Mouse (Mus musculus) brown adipose tissue, adult 24 weeks (tissue): ENCODE data around the gene Mrps6. TPM values are rescaled to one million over a fixed set of nuclear protein-coding genes. Genes with fewer than 3 reads are reported as not detected.

ENCODE experiments used
- H3K27ac ChIP-seq: fragments of 200-500 bp; replicated peaks from 2 replicates; pipeline ENCODE4 v1.5.1; 2012; ENCODE audit warnings: low read depth, mild to moderate bottlenecking, low read length
- H3K4me1 ChIP-seq: fragments of 200-500 bp; 2 replicates; pipeline ENCODE4 v1.6.1; 2012; ENCODE audit warnings: low read length, mixed read lengths; ENCODE audit not compliant: control insufficient read depth, insufficient read depth, insufficient read length
- H3K4me3 ChIP-seq: fragments of 200-500 bp; 2 replicates; pipeline ENCODE4 v1.5.1; 2012; ENCODE audit warnings: low read depth, mild to moderate bottlenecking, low read length, moderate library complexity; ENCODE audit not compliant: insufficient read depth
- polyA plus RNA-seq: library from polyadenylated mRNA; stranded (reverse); fragments of >200 nt; gene quantifications from 2 replicates; pipeline ENCODE4 v1.2.4, GENCODE M21; 2012; ENCODE audit not compliant: missing spikeins, insufficient read depth, insufficient read length

Mrps6 gene
- polyA plus RNA-seq, 1 experiment = 144 TPM

DNA sequence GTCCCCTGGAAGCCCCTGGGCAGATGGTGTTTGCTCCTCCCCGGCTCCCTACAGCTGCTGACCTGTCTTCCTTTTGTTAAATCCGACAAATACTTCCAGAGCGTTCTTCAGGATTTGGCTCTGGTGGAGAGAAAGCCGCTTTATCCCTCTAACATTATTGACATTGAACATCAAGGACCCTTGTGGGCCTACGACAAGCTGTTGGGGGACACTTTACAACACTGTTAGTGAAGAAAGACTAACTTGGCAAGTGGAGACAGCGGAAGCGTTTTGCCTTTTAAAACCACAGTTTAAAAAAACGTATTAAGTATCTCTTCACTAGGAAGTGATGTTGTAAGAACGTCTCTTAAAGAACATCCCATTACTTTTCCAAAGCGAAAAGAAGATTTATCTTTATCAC, 5.5 kb upstream of the Mrps6 start:
- H3K4me3 ChIP-seq = no peak overlapping the region
- no peak overlapping the region for H3K27ac ChIP-seq
- H3K4me1 ChIP-seq = no peaks in the 10 kb centered on the region

DNA sequence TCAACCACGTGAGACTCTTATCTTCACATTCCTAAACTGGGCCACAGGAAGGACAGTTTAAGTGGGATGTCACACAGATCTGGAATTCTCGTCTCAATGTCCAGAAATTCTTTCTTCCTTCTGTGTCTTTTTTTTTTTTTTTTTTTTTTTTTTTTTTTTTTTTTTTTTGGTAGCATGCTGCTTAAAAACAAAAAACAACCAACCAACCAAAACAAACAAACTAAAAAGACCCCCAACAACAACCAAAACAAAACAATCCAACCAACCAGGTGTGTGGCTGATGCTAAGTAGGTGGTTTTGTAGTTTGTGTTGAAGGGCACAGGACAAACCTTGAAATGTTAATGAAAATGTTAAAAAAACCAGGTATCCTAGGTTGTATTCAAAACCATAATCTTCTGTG, 1.4 kb upstream of the Mrps6 start:
- no peak overlapping the region for H3K27ac ChIP-seq
- H3K4me1 ChIP-seq = no peaks in the 10 kb centered on the region
- no peak overlapping the region for H3K4me3 ChIP-seq

DNA sequence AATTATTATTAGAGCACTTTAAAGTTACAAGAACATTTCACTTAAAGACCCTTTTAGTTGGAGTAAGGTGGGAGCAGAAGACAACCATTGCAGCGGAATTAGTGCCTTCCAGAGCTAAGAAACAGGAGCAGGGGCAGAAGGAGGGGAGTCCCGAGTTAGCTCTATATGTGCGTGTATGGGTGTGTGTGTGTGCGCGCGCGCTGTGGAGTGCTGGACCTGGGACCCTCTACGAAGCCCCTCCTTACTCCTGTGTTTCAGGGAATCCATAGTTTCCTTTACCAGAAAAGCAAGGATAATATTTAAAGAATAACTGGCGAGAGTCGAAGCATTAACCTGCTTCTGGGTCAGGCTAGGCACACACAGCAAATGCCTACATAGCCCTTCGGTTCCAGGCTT, 616 bp upstream of the Mrps6 start:
- Histone ChIP-seq H3K4me1 (no peaks in the 10 kb centered on the region), H3K27ac (peak overlapping the region; percentile 67), H3K4me3 (peak overlapping the region; percentile 79)

DNA sequence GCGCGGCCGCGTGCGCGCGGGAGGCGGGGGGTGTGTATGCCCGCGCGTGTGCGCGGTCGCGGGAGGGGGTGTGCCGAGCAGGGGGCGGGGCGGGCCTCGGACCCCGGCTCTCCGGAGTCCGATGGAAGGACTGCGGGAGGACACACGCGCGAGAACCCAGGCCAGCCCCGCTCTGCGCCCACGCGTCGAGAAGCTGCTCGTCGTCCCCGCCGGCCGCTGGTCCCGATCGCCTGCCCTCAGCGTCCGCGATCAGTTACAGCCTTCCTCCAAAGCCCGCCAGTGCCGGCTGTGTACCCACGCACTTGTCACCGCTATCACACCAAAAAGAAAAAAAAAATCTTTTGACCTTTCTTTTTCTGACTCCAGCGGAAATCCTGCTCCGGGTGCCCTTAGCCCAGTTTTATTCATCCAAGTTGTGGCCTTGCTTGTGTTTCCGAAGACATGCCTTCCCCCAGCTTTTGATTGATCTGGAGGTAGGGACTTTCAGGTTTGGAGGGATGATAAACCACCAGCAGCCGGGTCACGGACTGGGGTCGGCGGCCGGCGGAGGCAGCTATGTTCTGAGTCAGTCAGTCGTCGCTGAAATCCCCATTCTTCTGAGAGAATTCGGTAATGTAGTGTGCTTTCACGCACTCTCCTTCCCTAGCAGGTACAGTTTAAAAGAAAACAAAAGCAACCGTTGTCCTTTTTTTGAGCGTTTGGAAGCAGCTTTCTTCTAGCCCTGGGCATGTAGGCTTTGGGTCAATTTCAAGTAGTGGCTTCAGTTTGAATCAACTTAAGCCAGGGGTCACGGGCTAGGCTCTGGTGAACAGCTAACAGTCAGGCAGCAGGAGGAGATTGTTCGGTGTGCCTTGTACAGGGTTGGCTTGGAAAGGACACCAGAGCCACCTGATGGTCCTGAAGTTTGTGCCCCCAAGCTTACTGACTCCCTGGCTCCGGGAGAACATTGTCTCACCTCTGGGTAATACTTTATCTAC, 862 bp downstream of the Mrps6 start:
- Histone ChIP-seq H3K27ac (peak overlapping the region; percentile 6), H3K4me3 (peak overlapping the region; percentile 73), H3K4me1 (no peaks in the 10 kb centered on the region)

DNA sequence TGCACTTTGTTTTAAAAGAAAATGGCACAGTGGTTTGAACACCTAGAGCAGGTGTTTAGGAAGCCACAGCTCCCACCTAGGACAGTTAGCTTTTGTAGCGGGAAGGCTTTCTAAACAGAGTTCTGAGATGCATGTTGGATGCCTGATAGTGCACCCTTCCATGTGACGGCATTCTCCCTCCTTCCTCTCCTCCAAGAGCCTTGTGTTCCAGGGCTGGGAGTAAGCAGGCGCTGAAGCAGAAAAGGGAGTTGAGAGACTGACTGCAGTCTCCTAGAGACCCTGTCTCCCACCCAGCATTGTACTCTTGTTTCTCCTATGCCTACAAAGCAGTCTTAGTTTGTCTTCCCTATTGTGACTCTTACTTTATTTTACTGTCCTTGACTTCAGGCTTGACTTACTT, 2.1 kb downstream of the Mrps6 start:
- H3K27ac ChIP-seq = no peak overlapping the region
- H3K4me3 ChIP-seq = 0 out of 2 replicates have a peak overlapping the region, but pooled peaks have one; percentile 24

DNA sequence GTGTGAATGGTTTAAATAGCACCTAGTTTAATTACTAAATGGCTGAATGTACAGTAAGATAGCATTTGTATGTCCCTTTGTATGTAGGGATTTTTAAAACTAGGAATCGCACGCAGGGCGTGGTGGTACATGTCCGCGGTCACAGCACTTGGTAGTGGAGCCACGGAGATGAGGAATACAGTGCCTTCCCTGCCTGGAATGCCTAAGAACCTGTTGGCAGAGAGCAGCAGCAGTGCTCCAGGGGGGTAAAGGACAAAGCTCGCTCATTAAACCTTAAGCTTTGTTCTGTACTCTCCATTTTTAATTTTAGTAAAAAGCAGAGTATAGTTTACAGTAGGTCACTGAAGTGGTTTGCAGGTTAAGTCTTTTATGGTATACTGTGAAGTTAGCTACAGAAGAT, 3.5 kb downstream of the Mrps6 start:
- no peak overlapping the region for H3K4me3 ChIP-seq
- H3K27ac ChIP-seq = no peak overlapping the region
- no peaks in the 10 kb centered on the region for H3K4me1 ChIP-seq

More for the DNA sequence above, 2.1 kb downstream of the Mrps6 start:
- no peaks in the 10 kb centered on the region for H3K4me1 ChIP-seq

DNA sequence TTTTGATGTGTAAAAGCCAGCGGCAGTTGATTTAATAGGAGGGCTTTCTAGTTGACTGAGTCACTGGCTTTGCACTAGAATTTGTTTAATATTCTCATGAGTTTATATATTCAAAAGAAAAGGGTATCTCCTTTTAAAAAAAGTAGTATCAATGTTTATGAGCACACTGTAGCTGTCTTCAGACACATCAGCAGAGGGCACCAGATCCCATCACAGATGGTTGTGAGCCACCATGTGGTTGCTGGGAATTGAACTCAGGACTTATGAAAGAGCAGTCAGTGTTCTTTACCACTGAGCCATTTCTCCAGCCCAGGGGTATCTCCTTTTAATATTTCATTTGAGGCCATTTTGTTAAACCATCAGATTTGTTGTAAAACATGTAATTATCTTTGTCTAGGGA, 4.8 kb downstream of the Mrps6 start:
- Histone ChIP-seq H3K27ac (no peak overlapping the region), H3K4me1 (no peaks in the 10 kb centered on the region)

DNA sequence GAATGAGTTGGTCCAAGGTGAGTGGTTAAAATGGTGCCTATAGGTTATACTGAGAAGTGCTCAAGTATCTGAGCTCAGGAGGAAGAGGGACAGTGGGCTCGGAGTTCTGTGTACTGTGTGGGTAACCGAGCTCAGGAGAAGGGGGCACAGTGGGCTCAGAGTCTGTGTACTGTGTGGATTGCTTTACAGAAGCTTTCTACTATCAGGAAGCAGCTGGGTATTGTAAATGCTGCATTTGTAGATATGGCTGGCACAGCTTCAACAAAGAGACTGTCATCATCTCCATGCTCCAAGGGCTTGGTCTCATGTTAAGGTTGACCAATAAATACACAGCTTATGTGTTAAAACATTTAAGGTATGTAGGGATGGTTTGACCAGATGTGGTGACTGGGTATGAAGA, 6.7 kb downstream of the Mrps6 start:
- Histone ChIP-seq H3K4me3 (no peak overlapping the region), H3K27ac (no peak overlapping the region), H3K4me1 (no peaks in the 10 kb centered on the region)

More for the DNA sequence above, 4.8 kb downstream of the Mrps6 start:
- no peak overlapping the region for H3K4me3 ChIP-seq

DNA sequence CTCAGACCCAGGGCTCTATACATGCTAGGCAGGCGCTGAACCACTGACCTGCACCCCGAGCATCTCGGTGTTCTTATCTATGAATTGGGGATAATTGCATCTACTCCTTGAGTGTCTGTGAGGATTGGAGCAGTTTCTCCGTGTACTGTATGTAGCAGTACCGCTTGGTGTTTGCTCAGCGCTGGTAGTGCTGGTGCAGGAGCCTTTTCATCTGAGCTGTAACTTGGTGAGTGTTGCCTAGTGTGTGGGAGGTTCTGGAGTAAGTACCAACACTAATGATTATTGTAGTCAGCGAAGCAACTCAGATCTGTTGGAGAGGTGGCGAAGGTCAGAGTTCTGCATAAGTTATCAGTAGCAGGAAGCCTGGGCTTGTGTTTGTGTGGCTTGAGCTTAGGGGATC, 12.3 kb downstream of the Mrps6 start:
- H3K4me3 ChIP-seq = no peak overlapping the region
- H3K27ac ChIP-seq = no peak overlapping the region
- H3K4me1 ChIP-seq = no peaks in the 10 kb centered on the region

DNA sequence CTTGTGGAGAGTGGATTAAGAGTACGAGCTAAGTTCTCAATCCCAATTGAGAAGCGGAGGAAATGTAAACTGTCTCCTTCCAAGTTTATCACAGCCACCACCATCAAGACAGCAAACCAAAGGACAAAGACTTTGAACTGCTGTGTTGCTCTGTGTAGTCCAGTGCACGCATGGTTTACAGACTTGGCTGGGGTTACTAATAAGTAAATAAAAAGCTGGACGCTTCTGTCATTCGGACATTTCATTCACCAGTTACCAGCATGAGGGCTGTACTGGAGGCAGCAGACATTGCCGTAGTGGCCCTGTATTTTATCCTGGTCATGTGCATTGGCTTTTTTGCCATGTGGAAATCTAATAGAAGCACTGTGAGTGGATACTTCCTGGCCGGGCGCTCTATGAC, 18.7 kb downstream of the Mrps6 start:
- H3K4me1 ChIP-seq = no peaks in the 10 kb centered on the region
- no peak overlapping the region for H3K27ac ChIP-seq
- H3K4me3 ChIP-seq = no peak overlapping the region

DNA sequence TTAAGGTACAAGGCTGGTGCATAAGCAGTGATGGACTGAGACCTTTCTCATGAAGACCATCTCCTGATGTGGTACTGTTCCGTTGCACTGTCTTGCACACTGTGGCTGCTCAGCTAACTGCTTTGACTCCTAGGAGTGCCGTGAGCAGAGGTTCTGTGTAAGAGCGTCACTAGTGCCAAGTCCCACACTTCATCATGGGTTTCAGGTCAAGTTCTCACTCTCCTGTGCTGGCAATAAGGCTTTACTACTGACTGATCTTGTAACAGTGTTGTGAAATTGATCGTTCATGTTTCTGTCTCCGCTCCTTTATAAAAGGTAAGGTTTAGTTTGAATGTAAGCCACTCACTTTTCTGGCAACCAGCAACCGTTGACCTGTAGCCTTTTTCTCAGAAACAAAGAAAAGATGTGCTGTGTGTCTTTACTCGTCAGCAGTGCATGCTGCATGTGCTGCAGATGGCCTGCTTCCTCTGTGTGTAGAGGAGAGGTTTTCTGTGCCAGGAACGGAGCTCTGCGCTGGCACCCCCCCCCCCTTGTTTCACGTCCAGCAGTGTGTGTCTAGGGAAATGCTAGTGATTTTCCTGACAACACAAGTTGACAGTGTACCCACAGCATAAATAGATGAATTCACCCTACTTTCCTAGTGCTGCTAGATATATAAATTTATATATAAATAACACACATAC, 25.8 kb downstream of the Mrps6 start:
- Histone ChIP-seq H3K27ac (no peak overlapping the region), H3K4me1 (peaks cover 9% of the 10 kb centered on the region), H3K4me3 (no peak overlapping the region)

DNA sequence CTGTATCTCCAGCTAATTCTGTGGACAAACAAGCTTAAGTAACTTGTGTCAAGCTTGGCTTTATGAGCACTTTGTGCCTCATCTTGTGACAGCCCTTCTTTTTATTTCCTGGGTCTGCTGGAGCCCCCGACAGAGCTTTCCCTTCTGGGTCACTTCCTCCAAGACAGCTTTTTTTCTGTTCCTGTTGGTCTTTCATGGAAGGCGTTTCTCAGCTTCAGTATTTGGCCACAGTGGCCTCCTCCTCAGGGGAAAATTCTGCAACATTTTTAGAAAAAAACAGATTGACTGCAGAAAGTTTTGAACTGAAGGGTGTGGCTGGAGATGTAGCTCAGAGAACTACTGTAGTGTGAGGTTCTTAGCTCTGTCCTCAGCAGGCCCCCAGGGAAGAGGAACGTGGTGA, 31.2 kb downstream of the Mrps6 start:
- peaks cover 13% of the 10 kb centered on the region for H3K4me1 ChIP-seq
- 0 out of 2 replicates have a peak overlapping the region, but pooled peaks have one; percentile 30 for H3K27ac ChIP-seq
- H3K4me3 ChIP-seq = no peak overlapping the region

DNA sequence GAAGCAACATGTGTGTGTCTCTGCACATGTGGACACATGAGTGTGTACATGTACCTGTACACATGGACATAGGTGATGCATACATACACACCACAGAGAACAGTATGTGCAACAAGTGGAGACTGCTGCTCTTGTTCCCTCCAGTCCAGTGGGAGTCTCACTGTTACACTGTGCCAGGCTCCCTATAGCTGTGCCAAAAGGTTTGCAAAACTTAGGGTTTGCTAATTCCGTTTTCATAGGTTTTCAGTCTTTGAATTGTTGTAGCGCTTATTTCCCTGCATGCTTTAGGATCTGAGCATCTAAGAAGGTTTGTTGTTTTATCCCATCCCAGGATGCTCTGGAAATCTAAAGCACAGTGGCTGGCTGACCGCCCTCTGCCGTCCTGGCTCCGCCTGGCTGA, 33.8 kb downstream of the Mrps6 start:
- peaks cover 13% of the 10 kb centered on the region for H3K4me1 ChIP-seq
- H3K4me3 ChIP-seq = no peak overlapping the region
- no peak overlapping the region; the same call in 1 of the 2 replicates for H3K27ac ChIP-seq

DNA sequence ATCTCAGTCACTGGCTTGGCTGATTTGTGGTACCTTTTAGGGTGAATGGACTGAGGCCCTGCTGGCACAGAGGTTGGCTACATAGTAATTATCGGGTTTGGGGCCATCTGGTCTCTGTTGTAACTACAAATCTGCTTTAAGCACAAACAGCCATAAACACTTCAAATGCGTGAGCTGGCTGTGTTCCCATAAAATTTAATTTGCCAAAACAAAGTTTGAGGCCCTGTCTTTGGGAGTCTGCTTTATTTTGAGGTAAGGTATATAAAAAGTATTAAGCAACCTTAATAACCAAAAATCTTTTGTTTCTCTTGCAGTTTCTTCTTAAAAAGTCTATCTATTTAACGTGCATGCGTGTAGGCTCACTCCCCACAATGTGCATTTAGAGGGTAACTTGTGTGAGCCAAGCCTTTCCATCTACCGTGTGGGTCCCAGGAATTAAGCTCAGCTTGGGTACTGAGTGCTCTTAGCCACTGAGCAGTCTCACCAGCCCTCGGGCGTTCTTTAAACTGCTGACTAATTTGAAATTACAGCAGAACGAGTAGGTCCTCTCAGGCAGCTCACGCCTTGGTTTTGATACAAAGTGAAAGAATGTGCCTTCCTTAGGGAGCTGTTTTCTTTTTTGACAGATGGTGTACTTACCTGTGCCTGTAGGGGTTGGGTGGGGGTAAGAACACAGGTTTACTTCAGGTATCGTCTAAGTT, 40.4 kb downstream of the Mrps6 start:
- H3K27ac ChIP-seq = no peak overlapping the region
- peaks cover 9% of the 10 kb centered on the region for H3K4me1 ChIP-seq
- no peak overlapping the region for H3K4me3 ChIP-seq

DNA sequence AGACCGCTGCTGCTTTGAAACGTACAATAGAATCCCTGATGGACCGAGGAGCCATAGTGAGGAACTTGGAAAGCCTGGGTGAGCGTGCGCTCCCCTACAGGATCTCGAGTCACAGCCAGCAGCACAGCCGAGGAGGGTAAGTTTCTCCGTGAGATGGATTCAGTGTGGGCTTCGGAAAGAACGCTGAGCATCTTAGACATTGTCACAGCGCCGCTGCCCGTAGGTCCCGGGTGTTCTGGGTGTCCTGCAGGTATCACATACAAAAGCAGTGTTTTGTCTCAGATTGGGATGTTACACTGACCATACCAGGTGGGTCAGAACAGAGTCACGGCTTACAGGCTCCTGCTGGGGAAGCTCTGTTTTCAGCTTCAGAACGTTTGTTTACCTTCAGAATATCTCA, 41.5 kb downstream of the Mrps6 start:
- Histone ChIP-seq H3K27ac (no peak overlapping the region), H3K4me3 (no peak overlapping the region), H3K4me1 (peaks cover 15% of the 10 kb centered on the region)
